Mouse (Mus musculus): ENCODE data around the gene Cage1.

The Cage1 gene

DNA sequence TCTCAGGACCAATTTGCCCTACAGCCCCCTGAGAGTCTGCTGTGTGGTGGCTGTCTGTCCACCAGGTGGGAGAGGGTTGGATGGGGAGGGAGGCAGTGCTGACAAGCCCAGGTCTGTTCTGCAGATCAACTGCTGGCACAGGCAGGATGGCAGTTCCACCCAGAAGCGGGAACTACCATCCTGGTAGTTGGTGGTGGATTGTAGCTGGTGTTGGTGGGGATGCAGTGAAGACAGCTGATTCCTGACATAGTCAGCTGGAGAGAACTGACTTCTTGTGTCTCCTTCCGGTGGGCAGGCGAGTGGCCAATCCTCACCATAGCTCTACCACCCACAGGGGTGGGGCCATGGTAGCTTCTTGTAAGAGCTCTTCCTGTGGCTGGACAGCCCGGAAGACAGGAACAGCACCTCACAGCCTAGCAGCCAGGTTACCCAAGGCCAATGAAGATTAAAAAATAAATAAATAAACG lies 26.4 kb downstream of the Cage1 start:
- peak; percentile 53 for DNase-seq (ENCODE audit: low read depth, low spot score)

DNA sequence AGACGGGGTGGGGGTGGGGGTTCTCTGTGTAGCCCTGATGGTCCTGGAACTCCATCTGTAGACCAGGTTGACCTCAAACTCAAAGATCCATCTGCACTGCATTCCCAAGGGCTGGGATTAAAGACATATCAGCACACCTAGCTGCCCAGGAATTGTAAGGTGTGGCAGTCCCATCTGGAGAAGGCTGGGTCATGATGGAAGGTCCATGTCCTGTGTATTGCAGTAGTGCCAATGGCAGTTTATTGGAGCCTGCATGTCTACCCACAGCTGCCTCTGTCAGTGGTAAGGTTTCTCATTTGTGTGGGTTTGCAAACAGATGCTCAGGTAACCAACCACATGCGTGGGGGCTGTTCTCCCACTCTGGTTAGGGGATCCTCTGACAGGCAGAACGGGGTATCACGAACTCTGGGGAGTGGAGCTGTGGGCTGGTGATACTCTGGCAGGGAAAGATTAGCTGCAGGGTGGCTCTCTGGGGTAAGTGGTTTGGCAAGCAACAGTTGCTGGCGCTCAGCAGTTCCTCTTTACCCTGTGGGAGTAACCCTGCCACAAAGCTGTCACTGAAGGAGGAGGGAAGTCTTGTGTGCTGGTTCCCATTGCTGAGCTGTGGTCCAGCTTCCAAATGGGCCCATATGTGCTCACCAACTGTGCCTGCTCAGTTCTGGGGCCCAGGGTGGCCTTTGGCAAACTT lies 27.0 kb downstream of the Cage1 start:
- DNase-seq (ENCODE audit: low read depth, low spot score) = no peak

DNA sequence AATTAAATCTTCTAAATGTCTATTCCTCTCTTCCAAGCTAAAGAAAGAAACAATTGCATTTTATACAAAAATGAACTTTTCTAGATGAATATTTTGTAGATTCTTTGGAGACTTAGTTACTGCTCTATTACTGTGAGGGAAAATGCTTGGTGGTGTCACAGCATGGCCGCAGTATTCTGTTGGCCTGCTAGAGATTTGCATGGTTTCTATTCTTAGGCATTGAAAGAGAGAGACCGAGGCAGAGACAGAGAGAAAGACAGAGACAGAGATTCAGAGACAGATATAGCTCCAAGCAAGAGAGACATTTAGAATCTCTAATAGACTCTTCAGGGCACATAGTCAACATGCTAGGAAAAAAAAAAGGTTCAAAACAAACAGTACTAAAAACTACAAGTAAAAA lies 28.9 kb downstream of the Cage1 start:
- DNase-seq (ENCODE audit: low read depth, low spot score) = no peak

DNA sequence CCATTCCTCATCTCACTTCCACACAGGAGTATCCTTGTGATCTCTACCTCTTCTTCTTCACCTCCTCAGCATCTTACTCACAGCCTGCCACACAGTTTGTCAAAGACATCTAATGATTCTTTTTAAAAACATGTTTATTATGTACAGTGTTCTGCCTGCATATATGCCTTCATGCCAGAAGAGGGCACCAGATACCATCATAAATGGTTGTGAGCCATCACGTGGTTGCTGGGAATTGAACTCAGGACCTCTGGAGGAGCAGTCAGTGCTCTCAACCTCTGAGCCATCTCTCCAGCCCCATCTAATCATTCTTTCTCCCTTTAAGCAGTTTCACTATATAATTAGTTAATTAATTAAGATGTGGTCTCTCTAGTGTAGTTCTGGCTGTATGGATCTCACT lies 34.4 kb downstream of the Cage1 start:
- no peak for DNase-seq (ENCODE audit: low read depth, low spot score)

DNA sequence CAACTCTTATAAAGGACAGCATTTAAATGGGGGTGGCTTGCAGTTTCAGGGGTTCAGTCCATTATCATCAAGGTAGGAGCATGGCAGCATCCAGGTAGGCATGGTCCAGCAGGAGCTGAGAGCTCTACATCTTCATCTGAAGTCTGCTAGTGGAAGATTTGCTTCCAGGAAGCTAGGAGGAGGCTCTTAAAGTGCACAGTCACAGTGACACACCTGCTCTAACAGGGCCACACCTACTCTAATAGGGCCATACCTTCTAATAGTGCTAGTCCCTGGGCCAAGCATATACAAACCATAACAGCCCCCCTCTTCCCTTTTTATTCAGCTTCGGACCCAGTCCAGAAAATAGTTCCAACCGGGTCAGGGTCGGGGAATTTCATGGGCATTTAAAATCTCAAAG lies 37.2 kb downstream of the Cage1 start:
- DNase-seq (ENCODE audit: low read depth, low spot score) = no peak

DNA sequence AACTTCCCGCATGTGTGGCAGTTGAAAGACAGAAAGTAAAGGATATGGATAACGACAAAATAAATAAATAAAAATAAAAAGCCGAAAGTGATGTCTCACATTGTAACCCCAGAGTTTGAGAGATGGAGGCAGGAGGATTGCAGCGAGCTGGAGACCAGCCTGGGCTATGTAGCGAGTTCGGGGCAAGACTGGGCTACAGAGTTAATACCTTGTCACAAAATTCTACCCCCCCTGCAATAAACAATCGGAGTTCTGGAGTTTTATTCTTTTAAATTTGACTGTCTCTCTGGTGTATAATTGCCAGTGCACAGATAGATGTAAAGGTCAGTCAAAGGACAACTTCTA lies 42.5 kb downstream of the Cage1 start:
- DNase-seq (ENCODE audit: low read depth, low spot score) = no peak

DNA sequence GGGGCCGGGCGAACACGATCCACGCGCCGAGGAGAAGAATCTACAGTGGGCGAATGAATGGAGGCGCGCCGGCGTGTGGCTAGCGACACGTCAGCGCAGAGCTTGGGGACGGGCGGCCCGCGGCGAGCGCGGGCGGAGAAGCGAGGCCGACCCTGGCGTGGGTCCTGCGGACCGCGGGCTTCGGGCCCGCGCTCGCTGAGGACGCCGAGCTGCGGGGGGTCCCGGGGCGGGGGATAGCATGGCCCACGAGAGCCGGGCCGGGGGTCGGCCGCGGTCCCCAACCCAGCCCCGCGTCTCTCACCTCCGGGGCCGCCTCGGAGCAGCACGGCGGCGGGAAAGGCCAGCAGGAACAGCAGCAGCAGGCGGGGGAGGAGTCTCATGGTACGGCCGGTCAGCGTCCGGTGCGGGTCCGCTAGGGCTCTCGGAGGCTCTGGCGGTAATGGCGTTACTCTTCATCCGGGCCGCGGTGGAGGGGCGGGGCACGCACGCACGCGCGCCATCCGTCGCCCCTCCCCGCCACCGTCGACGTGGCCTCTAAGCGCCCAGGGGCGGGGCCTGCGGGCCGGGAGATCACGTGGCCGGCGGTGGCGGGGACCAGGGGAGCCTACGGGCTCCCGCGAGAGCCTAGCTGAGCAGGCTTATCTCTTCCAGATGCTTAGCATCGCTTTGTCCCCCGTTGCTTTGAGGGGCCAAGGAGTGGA lies 43.0 kb downstream of the Cage1 start, which contains the start of gene Ssr1:
Ssr1 (minus strand) TSS at position 514 of the 701 bp plus-strand sequence.
- peak; percentile 95 for DNase-seq (ENCODE audit: low read depth, low spot score)

DNA sequence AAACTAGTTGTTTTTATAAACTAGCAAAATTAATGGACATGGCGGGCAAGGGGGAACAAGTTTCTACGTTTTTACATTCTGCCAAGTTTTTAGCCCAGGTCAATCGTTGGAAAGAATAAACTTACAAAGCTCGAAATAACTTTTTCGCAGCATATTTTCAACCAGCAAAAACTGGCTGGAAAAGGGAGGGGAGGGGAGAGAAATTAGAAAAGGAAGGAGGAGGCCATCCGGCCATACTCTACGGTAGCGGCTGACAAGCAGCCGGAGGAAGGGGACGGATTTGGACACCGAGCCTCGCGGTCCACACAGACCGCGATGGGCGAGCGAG lies 43.5 kb downstream of the Cage1 start:
- no peak for DNase-seq (ENCODE audit: low read depth, low spot score)

DNA sequence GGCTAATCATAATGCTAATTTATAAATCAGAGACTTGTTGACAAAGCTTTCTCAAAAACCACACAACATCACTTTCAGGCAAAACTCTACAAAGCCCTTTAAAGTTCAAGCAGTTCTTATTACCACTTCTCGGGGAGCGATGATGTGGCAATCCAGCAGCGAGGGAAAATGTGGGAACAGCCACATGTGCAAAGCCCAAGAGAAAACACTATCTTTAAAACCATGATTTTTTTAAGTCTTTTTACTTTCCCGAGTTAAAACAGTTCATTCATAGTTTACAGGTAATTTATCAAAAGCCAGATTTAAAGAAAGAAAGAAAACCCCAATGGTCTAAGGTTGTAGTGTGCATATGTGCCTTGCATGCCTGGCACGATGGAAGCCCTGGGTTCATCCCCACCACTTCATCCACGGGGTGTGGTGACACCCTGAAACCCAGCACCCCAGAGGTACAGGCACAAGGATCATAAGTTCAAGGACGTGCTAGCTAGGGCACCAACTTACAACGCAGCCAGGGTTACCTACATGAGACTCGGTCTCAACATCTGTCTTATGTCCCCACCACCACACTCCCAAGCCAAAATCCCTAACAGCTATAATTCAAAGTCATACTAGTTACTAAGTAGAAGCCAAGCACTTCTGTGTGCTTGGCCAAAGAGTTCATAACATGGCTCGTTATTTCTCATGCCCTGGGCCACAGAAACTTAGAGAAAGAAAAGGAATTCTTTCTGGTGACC lies 44.1 kb downstream of the Cage1 start:
- DNase-seq (ENCODE audit: low read depth, low spot score) = peak; percentile 16

DNA sequence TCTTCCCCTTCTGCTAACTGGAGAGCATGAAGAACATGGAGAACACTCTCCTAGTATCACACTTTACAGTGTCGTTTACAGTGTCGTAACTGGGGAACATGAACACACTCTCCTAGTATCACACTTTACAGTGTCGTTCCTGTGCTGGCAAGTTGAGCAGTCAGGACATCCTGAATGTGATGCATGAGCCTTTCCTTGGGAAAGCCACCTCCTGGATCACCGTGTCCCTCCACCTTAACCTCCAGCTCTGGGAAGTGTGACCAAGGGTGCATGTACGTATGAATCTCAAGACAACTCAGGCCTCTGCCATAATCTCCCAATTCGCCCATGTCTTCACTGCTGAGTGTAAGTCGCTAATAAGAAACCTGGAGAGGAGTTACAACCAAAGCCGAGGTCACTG lies 47.2 kb downstream of the Cage1 start:
- DNase-seq (ENCODE audit: low read depth, low spot score) = no peak

DNA sequence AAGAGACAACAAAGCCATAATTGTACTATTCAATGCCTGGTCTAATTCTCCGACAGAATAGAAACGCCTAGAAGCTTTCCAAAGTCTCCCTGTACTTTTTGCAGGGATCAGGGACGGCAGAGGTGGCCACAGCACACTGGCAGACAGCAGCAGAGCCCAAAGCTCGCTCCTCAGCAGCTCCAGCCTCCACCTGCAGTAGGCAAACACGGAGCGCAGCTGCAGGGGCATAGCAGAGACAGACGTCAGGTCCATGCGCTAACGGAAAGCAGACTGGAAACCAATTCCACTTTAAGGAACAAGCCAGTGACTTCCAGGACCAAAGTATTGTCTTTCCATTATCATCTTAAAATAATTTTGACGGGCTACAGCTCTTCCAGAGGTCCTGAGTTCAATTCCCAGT lies 50.7 kb downstream of the Cage1 start:
- no peak for DNase-seq (ENCODE audit: low read depth, low spot score)

DNA sequence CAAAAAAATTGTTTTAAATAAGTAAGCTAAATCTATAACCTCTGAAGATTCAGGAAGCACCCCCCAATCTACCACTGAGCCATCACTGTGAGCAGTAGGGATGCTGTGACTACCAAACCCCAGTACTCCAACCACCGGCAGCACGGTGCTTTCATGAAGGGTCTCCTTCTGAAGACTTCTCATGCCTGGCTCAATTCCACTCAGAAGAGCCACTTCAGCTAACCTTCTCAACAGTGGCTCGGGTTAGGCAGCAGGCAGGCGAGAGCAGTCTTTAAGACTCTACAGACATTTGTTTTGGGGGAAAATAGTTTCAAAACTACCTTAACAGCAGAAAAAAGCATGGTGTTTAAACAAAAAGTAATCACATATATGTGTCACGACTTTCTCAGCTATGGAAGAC lies 55.8 kb downstream of the Cage1 start:
- DNase-seq (ENCODE audit: low read depth, low spot score) = no peak

DNA sequence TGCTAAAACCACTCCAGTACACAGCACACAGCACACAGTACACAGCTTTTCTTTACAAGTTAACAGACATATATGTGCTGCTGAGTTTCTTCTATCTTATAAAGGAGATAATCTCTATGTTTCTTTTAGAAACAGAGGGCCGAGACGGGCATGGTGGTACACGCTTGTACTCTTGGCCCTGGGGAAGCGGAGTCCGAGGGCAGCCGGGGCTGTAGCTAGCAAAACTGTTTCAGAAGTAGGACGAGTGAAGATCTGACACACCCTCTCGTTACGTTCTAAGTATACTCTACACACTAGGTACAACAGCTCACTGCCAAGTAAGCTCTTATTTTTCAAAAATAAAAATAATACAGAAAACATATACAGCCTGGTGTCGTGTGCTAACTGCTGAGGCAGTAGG lies 56.5 kb downstream of the Cage1 start:
- no peak for DNase-seq (ENCODE audit: low read depth, low spot score)

DNA sequence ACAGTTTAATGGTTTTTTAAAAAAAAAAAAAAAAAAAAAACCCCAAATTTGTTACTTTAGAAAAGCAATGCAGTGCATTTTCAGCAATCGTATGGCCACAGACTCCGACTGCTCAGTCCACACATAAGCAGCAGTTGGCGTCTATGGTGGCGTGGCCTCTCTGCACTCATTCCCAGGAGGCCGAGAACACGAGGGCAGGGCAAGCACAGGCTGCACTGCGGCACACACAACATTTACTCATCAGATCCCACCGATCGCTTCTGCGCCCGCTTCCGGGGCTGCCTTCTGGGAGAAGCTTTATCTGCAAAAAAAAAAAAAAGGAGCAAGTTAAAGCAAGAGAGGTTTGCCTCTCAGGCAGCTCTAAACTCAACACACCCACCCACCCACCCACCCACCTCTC lies 57.4 kb downstream of the Cage1 start:
- no peak for DNase-seq (ENCODE audit: low read depth, low spot score)

DNA sequence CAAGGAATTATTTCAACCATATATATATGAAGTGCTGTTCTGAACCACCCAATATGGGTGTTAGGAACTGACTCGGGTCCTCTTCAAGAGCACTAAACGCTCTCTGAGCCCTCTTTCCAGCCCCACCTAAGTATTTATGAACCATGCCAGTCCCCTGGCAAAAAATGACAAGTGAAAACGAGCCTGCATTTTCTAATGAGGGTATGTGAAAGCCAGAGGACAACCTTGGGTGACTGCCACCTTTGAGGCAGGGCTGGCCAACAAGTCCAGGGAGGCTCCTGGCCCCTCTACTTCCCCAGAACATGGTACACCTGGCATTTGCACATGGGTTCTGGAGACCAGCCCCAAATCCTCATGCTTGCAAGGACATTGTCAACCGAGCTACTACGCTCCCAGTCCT lies 62.1 kb downstream of the Cage1 start:
- no peak for DNase-seq (ENCODE audit: low read depth, low spot score)

DNA sequence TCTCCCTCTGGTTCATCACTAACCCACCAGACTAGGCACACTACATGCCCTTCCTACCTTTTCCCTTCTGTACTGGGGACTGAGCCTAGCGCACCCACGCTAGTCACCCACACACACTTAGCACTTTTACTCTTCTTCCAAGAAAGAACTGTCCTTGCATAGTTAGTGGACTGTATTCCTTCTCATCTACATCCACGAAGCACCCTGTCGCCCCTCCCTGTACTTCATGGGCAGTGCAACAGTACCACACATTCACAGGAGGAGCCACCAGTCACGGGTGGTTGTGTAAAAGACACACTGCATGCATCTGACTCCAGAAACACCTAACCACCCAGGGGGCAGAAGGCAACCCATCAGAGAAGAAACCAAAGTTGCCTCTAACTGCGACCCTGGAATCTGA lies 62.8 kb downstream of the Cage1 start:
- DNase-seq (ENCODE audit: low read depth, low spot score) = no peak

DNA sequence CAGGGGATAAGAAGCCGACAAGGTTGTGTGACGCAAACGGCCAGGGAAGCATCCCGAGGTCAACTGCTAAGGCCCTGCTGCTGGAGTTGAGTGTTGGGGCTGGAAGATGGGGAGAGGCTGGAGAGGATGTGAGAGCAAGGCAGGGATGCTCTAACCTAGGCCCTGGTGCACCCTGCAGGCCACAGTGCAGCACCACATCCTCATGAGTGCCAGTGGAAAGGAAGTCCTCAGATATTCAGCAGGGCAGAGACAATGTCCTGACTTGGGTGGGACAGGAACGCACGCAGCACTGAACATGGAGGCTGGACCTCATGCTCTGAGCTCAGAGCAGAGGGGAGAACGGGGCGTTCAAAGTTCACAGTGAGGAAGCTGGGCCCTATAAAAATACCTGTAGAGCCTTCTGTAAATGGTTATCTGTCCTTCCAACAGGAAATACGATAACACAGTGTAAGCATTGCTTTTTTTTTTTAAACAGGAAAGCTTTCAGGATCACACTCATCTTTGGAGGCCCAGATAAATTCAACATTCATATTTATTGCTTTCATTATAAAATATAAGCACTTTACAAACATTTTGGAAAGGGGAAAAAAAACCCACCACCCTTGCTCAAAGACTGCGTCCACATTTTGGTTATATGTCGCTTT lies 65.9 kb downstream of the Cage1 start:
- DNase-seq (ENCODE audit: low read depth, low spot score) = no peak

DNA sequence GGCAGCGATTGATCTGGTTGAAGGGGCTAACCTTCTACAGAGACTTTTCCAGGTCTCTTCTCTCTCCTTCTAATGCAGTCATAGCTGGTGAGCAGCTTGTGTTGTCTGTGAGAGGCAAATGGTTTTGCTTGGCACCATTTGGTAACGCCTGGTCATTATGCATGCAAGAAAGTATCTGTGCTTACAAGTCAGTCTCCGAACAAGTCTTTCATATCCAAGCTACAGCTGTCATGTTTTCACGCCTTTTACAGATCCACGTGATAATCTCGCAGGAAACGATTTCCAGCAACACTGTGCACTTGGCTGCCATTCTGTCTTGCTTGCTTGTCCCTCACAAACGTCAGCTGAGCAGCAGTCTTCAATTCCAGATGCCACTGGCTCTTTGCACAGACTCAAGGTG lies 66.9 kb downstream of the Cage1 start:
- DNase-seq (ENCODE audit: low read depth, low spot score) = no peak

DNA sequence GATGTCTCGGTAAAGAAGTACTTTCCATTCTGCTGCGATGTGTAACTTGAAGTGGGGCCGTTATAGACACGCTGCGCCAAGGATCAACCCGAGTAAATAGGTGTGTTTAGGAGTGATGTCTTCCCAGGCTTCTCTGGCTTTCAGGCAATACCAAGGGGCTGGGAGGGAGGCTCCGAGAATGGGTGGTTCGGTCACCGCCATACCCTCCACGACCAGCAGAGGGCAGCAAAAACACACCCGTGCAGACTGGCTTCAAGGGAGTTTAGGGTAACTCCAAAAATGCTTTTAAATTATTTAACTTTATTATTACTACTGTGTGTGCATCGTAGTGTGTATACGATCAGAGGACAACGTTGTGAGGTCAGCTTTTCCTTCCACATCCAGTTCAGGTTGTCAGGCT lies 67.5 kb downstream of the Cage1 start:
- DNase-seq (ENCODE audit: low read depth, low spot score) = peak; percentile 69

DNA sequence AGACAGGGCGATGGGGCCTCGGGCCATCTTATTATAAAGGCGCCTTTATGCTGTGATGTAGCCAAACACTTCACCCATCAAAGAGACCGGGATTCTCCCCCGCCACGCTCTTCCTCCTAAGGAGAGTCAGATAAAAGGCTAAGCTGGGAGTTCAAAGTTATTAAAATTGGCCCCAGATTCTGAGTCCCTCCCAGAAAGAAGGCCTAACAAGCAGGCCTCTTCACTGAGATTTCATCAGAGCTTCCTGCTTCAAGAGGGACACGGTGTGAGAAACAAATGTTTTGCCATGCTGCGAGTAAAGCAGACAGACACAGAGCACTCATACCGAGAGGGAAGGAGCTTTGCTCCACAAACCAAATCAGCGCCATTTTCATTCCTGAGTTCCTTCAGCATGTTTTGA lies 69.3 kb downstream of the Cage1 start:
- DNase-seq (ENCODE audit: low read depth, low spot score) = no peak

DNA sequence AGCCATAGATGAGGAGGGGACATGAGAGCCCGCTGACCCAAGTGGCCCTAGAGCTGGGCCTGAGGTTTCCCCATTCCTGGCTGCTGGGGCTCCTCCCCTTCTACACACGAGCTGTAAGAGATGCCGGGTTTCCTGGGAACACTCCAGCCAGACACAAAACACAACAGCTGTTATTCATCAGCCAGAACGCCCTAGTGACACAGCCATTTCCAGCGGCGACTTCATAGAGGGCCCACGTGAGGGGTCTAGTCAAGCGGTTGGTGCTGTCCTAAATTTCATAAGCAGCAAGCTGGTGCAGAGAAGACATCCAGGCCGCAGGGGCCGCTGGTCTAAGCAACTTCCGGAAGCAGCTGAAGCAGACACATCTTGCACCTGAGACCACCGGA lies 69.8 kb downstream of the Cage1 start:
- DNase-seq (ENCODE audit: low read depth, low spot score) = no peak

DNA sequence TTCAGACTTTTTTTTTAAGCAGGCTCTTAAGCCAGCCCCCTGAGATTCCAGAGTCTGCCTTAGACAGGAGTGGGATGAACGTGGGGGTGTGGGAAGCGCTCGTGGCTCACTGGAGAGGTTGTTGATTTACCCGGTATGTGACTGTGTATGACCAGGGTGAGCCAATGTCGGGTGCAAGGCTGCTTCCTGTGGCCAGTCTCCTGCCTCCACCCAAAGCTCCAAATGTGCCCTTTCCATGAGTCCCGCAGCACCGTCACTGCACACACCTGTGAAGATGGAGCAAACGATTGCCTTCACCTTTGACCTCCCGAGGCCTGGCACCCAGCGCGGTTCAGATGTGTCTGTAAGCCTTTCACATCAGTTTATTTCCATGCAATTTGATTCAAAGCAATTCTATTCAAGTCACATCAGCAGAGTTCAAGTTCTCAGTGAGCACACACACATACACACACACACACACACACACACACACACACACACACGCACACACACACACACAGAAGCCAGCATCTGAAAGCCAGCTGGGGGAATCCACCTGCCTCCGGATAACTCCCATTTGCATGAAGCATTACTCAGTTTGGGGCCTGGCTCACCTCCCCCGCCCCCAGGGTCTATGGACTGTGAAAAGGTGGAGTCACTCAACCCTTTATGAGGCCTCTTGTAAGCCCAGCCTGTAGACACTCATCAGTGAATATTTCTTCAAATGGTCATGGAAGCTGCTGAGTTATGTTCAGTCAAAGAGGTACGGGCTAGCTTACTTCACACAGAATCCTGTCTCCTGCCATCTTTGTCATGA lies 70.4 kb downstream of the Cage1 start:
- DNase-seq (ENCODE audit: low read depth, low spot score) = no peak
